Mouse (Mus musculus) lung, adult 2 months (tissue): ENCODE measurements around the gene Chd9.

ENCODE experiments used
- CTCF ChIP-seq: fragments of 200-500 bp; IDR thresholded peaks from 2 replicates; pipeline ENCODE4 v1.5.1; 2011; ENCODE audit warnings: mild to moderate bottlenecking, low read length, control low read depth; ENCODE audit not compliant: insufficient read depth
- POLR2A ChIP-seq: fragments of 200-500 bp; IDR thresholded peaks from 2 replicates; pipeline ENCODE4 v1.6.1; 2011; ENCODE audit warnings: low read depth, mild to moderate bottlenecking, control low read depth, low read length, borderline replicate concordance; ENCODE audit errors: extremely low read depth

GRCm38 (mm10) chr8:90876213-90876721, 48.1 kb downstream of the Chd9 start:
- TF ChIP-seq CTCF (no peak), POLR2A (no peak)
